Mouse (Mus musculus) liver, embryonic 14.5 days (tissue): ENCODE measurements around the gene Suclg1.

Experiments used
- CTCF ChIP-seq: IDR thresholded peaks from 2 replicates; pipeline ENCODE4 v1.5.1; 2016; ENCODE audit warnings: antibody characterized with exemption, low read depth, control low read depth
- EP300 ChIP-seq: IDR thresholded peaks from 2 replicates; pipeline ENCODE4 v1.6.1; 2016; ENCODE audit warnings: antibody characterized with exemption, low read depth

- TF ChIP-seq CTCF: no peak
- no peak for TF ChIP-seq EP300
Observed at GRCm38 (mm10) chr6:73264801-73265200, 16.6 kb downstream of the Suclg1 start.
